Mouse (Mus musculus) MEL (cell line): Measurements from ENCODE around the gene Aspg. TPM values are rescaled to one million over a fixed set of nuclear protein-coding genes. Genes with fewer than 3 reads are reported as not detected.

ENCODE experiments used
- DNase-seq: peaks from one replicate; pipeline ENCODE4 v3.0.0; 2011; ENCODE audit warnings: low read depth, low spot score
- H3K27ac ChIP-seq: 2 replicates; pipeline ENCODE4 v1.5.1; 2012; ENCODE audit warnings: low read depth, mild to moderate bottlenecking, control low read depth, low read length, moderate library complexity; ENCODE audit not compliant: control insufficient read depth
- H3K27me3 ChIP-seq, 2 experiments: fragments of 150-350 bp in 1 of 2; sonication (generic) in 1 of 2; 2 replicates each; pipeline ENCODE4 v1.6.1; 2012; ENCODE audit warnings: low read length in 2 of 2, mild to moderate bottlenecking in 2 of 2, improper control_type of control experiment in 1 of 2, moderate library complexity in 1 of 2; ENCODE audit not compliant: insufficient read depth in 2 of 2, control insufficient read depth in 1 of 2
- H3K36me3 ChIP-seq, 2 experiments: 2 replicates each; pipeline ENCODE4 v1.6.1; 2012 to 2014; ENCODE audit warnings: low read length in 2 of 2, improper control_type of control experiment in 1 of 2, inconsistent platforms in 1 of 2, mild to moderate bottlenecking in 1 of 2; ENCODE audit not compliant: insufficient read depth in 2 of 2, control insufficient read depth in 1 of 2
- H3K4me1 ChIP-seq, 2 experiments: fragments of 150-350 bp in 1 of 2; sonication (generic) in 1 of 2; 2 replicates each; pipeline ENCODE4 v1.6.1; 2012; ENCODE audit warnings: low read length in 2 of 2, improper control_type of control experiment in 1 of 2, mild to moderate bottlenecking in 1 of 2; ENCODE audit not compliant: insufficient read depth in 2 of 2, control insufficient read depth in 1 of 2
- H3K4me3 ChIP-seq, 2 experiments: fragments of 150-350 bp in 1 of 2; sonication (generic) in 1 of 2; 2 replicates each; pipeline ENCODE4 v1.5.1; 2012; ENCODE audit warnings: low read depth in 2 of 2, low read length in 2 of 2, mild to moderate bottlenecking in 2 of 2, moderate library complexity in 2 of 2, control low read depth in 1 of 2, improper control_type of control experiment in 1 of 2; ENCODE audit not compliant: control insufficient read depth in 1 of 2, insufficient read depth in 1 of 2
- H3K79me2 ChIP-seq: 2 replicates; pipeline ENCODE4 v1.6.1; 2012; ENCODE audit warnings: mild to moderate bottlenecking, low read length, moderate library complexity; ENCODE audit not compliant: control insufficient read depth, poor library complexity, insufficient read depth
- H3K9ac ChIP-seq: 2 replicates; pipeline ENCODE4 v1.6.1; 2012; ENCODE audit warnings: low read depth, mild to moderate bottlenecking, control low read depth, low read length, moderate library complexity; ENCODE audit not compliant: control insufficient read depth, poor library complexity, severe bottlenecking
- H3K9me3 ChIP-seq: fragments of 150-350 bp; sonication (generic); replicated peaks from 2 replicates; pipeline ENCODE4 v1.6.1; 2012; ENCODE audit warnings: mild to moderate bottlenecking, low read length, improper control_type of control experiment, moderate library complexity; ENCODE audit not compliant: insufficient read depth
- CHD2 ChIP-seq: IDR thresholded peaks from 2 replicates; pipeline ENCODE4 v1.6.1; 2011; ENCODE audit warnings: low read length, improper control_type of control experiment
- CTCF ChIP-seq, 3 experiments: IDR thresholded peaks in 2 of 3; conservative IDR thresholded peaks in 1 of 3; 2 replicates each; pipeline ENCODE4 v1.5.1; 2011 to 2012; ENCODE audit warnings: low read length in 3 of 3, low read depth in 2 of 3, mild to moderate bottlenecking in 2 of 3, improper control_type of control experiment in 1 of 3, inconsistent platforms in 1 of 3, mixed read lengths in 1 of 3, moderate library complexity in 1 of 3; ENCODE audit not compliant: control insufficient read depth in 1 of 3, insufficient read depth in 1 of 3, poor library complexity in 1 of 3, severe bottlenecking in 1 of 3
- EP300 ChIP-seq, 2 experiments: IDR thresholded peaks; 2 replicates each; pipeline ENCODE4 v1.6.1; 2011; ENCODE audit warnings: improper control_type of control experiment in 2 of 2, low read length in 2 of 2, low read depth in 1 of 2, mild to moderate bottlenecking in 1 of 2
- HCFC1 ChIP-seq: IDR thresholded peaks from 2 replicates; pipeline ENCODE4 v1.6.1; 2012; ENCODE audit warnings: low read depth, mild to moderate bottlenecking, inconsistent platforms, low read length, improper control_type of control experiment, moderate library complexity
- MAX ChIP-seq: IDR thresholded peaks from 2 replicates; pipeline ENCODE4 v1.6.1; 2011; ENCODE audit warnings: low read length, improper control_type of control experiment
- MAZ ChIP-seq: IDR thresholded peaks from 2 replicates; pipeline ENCODE4 v1.6.1; 2012; ENCODE audit warnings: low read depth, mild to moderate bottlenecking, inconsistent platforms, low read length, improper control_type of control experiment
- MXI1 ChIP-seq: IDR thresholded peaks from 2 replicates; pipeline ENCODE4 v1.6.1; 2011; ENCODE audit warnings: mild to moderate bottlenecking, low read depth, low read length, improper control_type of control experiment
- MYC ChIP-seq: IDR thresholded peaks from 2 replicates; pipeline ENCODE4 v1.6.1; 2011; ENCODE audit warnings: low read depth, mild to moderate bottlenecking, low read length, improper control_type of control experiment, moderate library complexity
- RCOR1 ChIP-seq: IDR thresholded peaks from 2 replicates; pipeline ENCODE4 v1.6.1; 2012; ENCODE audit warnings: low read depth, mild to moderate bottlenecking, inconsistent platforms, low read length, improper control_type of control experiment
- SIN3A ChIP-seq: IDR thresholded peaks from 2 replicates; pipeline ENCODE4 v1.6.1; 2012; ENCODE audit warnings: low read length, improper control_type of control experiment, inconsistent platforms
- SMC3 ChIP-seq: IDR thresholded peaks from 2 replicates; pipeline ENCODE4 v1.6.1; 2011; ENCODE audit warnings: low read depth, low read length, improper control_type of control experiment
- TCF12 ChIP-seq: IDR thresholded peaks from 2 replicates; pipeline ENCODE4 v1.6.1; 2014; ENCODE audit warnings: low read depth, mild to moderate bottlenecking, inconsistent platforms, low read length, improper control_type of control experiment, moderate library complexity
- UBTF ChIP-seq: IDR thresholded peaks from 2 replicates; pipeline ENCODE4 v1.6.1; 2012; ENCODE audit warnings: low read depth, mild to moderate bottlenecking, inconsistent platforms, low read length, improper control_type of control experiment, moderate library complexity, borderline replicate concordance; ENCODE audit not compliant: insufficient read depth
- USF1 ChIP-seq: IDR thresholded peaks from 2 replicates; pipeline ENCODE4 v1.6.1; 2014; ENCODE audit warnings: low read depth, mild to moderate bottlenecking, inconsistent platforms, low read length, improper control_type of control experiment, moderate library complexity
- ZC3H11A ChIP-seq: IDR thresholded peaks from 2 replicates; pipeline ENCODE4 v1.6.1; 2012; ENCODE audit warnings: low read depth, mild to moderate bottlenecking, inconsistent platforms, low read length, improper control_type of control experiment
- ZMIZ1 ChIP-seq: IDR thresholded peaks from 2 replicates; pipeline ENCODE4 v1.6.1; 2012; ENCODE audit warnings: low read depth, mild to moderate bottlenecking, inconsistent platforms, low read length, improper control_type of control experiment, moderate library complexity
- polyA plus RNA-seq, 2 experiments: library from polyadenylated mRNA; stranded (reverse) in 1 of 2; unstranded in 1 of 2; fragments of >175 nt in 1 of 2; fragments of >200 nt in 1 of 2; gene quantifications; 2 replicates each; pipeline versions ENCODE4 v1.2.1 to v1.2.4; 2012; ENCODE audit warnings: low replicate concordance in 2 of 2, low read depth in 1 of 2; ENCODE audit not compliant: insufficient read length in 2 of 2, insufficient read depth in 1 of 2, missing spikeins in 1 of 2
- total RNA-seq: library from RNA; depleted of rRNA; stranded (reverse); fragments of 300-350 nt; gene quantifications from 2 replicates; pipeline ENCODE4 v1.2.3, GENCODE M21; 2012

The Aspg gene
- total and polyA plus RNA-seq, 3 experiments, result not detected

- H3K27ac ChIP-seq, result no peak overlapping the region
- DNase-seq, result peak; percentile 90
- H3K27me3 ChIP-seq, result no peaks in the 10 kb centered on the region
- H3K36me3 ChIP-seq, result no peaks in the 10 kb centered on the region
- H3K9ac ChIP-seq, result no peak overlapping the region
- H3K9me3 ChIP-seq, result peaks cover 7% of the 10 kb centered on the region; the same call in 1 of the 2 replicates
- no peak overlapping the region for H3K4me3 ChIP-seq
- no peak for TF ChIP-seq HCFC1
- peak; percentile 86 for TF ChIP-seq MXI1
- TF ChIP-seq SIN3A, result peak; percentile 73; the same call in 1 of the 2 replicates
- TF ChIP-seq ZMIZ1, result no peak
- no peak for TF ChIP-seq RCOR1
- TF ChIP-seq EP300 (IDR thresholded peaks at IDR 0.05; ENCODE audit: low read depth in 1 of 2, low read length in 2 of 2), result no peak
- no peaks in the 10 kb centered on the region for H3K79me2 ChIP-seq
- no peaks in the 10 kb centered on the region for H3K4me1 ChIP-seq
These were observed 34.8 kb downstream of the Aspg start for GRCm38 (mm10) chr12:112141300-112141699.

DNA sequence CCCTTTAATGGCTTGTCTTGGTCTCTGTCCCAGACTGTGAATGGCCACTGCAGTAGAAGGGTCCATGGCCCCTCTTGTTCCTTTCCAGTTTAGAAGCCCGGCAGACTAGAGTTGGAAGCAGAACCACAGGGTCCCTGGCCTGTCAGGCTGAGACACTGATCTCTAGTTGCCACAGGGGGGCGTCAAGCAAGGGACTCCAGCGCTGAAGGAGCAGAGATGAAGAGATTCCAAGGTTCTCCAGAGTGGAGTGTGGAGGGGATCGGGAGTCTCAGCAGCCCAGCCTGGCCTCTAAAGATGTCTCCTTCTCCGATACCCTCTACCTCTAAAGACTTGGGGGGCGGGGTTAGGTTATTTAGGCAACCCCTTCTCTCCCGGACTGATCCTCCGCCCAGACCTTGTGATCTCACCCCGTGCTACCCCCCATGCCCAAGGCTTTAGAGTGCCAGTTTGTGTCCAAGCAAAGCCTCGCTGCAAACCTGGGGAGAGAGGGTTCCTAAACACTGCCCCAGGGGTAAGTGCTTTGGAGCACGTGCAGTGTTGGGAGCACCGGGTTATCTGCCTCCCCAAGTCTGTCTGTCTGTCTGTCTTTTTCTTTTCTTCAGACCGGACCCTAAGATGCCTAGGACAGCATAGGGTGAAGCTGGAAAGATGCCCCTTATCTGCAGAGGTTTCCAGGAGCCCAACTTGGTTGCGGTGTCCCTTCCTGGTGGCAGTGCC, 36.8 kb downstream of the Aspg start:
- Histone ChIP-seq H3K36me3 (no peaks in the 10 kb centered on the region), H3K4me3 (no peak overlapping the region), H3K27ac (no peak overlapping the region), H3K79me2 (no peaks in the 10 kb centered on the region), H3K27me3 (no peaks in the 10 kb centered on the region), H3K9me3 (peaks cover 5% of the 10 kb centered on the region; the same call in 1 of the 2 replicates), H3K9ac (no peak overlapping the region), H3K4me1 (no peaks in the 10 kb centered on the region)
- DNase-seq, result no peak
- TF ChIP-seq CTCF (IDR thresholded peaks at IDR 0.05 in 2 of 3, conservative IDR thresholded peaks at IDR 0.05 in 1 of 3; ENCODE audit: control insufficient read depth in 1 of 3, insufficient read depth in 1 of 3, low read depth in 2 of 3, low read length in 3 of 3, poor library complexity in 1 of 3, severe bottlenecking in 1 of 3) (peak in 1 of 3 experiments; percentile 24; a peak in 2 of 6 replicates), CHD2 (no peak), MAZ (no peak)

DNA sequence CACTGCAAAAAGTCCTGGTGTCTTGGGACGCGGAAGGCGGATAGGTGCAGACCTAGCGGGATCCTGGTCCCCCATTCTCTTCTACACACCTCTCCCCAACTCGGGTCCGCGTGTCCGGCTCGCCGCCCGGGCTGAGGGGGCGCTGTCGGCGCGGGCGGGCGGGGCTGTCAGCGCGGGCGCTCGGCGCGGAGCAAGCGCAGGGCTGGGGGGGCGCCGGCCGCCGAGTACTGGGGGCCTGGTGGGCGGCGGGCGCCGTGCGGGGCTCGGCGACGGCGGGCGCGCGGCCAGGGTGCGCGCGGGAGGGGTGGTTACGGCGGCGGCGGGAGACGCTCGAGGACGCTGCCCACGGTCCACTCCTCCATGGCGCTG, 37.3 kb downstream of the Aspg start:
- Histone ChIP-seq H3K36me3 (no peaks in the 10 kb centered on the region), H3K27ac (no peak overlapping the region), H3K9ac (no peak overlapping the region), H3K4me3 (no peak overlapping the region), H3K27me3 (no peaks in the 10 kb centered on the region), H3K79me2 (no peaks in the 10 kb centered on the region), H3K4me1 (no peaks in the 10 kb centered on the region), H3K9me3 (peaks cover 5% of the 10 kb centered on the region; the same call in 1 of the 2 replicates)
- no peak for DNase-seq
- no peak for TF ChIP-seq UBTF
- TF ChIP-seq MAX, result no peak
- TF ChIP-seq SIN3A, result no peak
- TF ChIP-seq ZC3H11A, result no peak
- no peak for TF ChIP-seq MYC
- no peak for TF ChIP-seq TCF12
- no peak for TF ChIP-seq USF1
- TF ChIP-seq CTCF (IDR thresholded peaks at IDR 0.05 in 2 of 3, conservative IDR thresholded peaks at IDR 0.05 in 1 of 3; ENCODE audit: control insufficient read depth in 1 of 3, insufficient read depth in 1 of 3, low read depth in 2 of 3, low read length in 3 of 3, poor library complexity in 1 of 3, severe bottlenecking in 1 of 3), result no peak
- no peak for TF ChIP-seq MXI1
- no peak for TF ChIP-seq HCFC1
- TF ChIP-seq SMC3, result no peak
